Mouse (Mus musculus) lung, embryonic 15.5 days (tissue): ENCODE measurements at regions not wholly inside any gene's neighbourhood (a gene's known extent, or its start where the extent isn't known, plus 50 kb on each side); places are given as distances from the start of the nearest gene placed in this dataset.

ENCODE experiments used
- ATAC-seq: fragments of 200-750 bp; cut with Nextera tagmentation; 2 replicates; pipeline ENCODE4 v1.8.0; 2017; ENCODE audit warnings: moderate number of reproducible peaks, borderline replicate concordance; ENCODE audit not compliant: low FRiP score, low TSS enrichment; ENCODE audit errors: extremely low read depth
- H3K27ac ChIP-seq: fragments of 300-500 bp; sonication (generic); 2 replicates; pipeline ENCODE4 v1.5.1; 2015; ENCODE audit warnings: moderate library complexity, mild to moderate bottlenecking, inconsistent platforms
- H3K27me3 ChIP-seq: fragments of 300-500 bp; sonication (generic); 2 replicates; pipeline ENCODE4 v1.6.1; 2015; ENCODE audit warnings: inconsistent platforms
- H3K36me3 ChIP-seq: fragments of 300-500 bp; sonication (generic); 2 replicates; pipeline ENCODE4 v1.6.1; 2015; ENCODE audit warnings: inconsistent platforms
- H3K4me1 ChIP-seq: fragments of 300-500 bp; sonication (generic); 2 replicates; pipeline ENCODE4 v1.6.1; 2015; ENCODE audit warnings: inconsistent platforms
- H3K4me2 ChIP-seq: fragments of 300-500 bp; sonication (generic); 2 replicates; pipeline ENCODE4 v1.6.1; 2015; ENCODE audit warnings: inconsistent platforms, mild to moderate bottlenecking, moderate library complexity
- H3K4me3 ChIP-seq: fragments of 300-500 bp; sonication (generic); 2 replicates; pipeline ENCODE4 v1.5.1; 2015; ENCODE audit warnings: mild to moderate bottlenecking, inconsistent platforms
- H3K9ac ChIP-seq: fragments of 300-500 bp; sonication (generic); 2 replicates; pipeline ENCODE4 v1.6.1; 2015; ENCODE audit warnings: inconsistent platforms
- H3K9me3 ChIP-seq: fragments of 300-500 bp; sonication (generic); 2 replicates; pipeline ENCODE4 v1.6.1; 2016; ENCODE audit warnings: inconsistent platforms
- WGBS: fragments of 180-500 bp; shearing (Covaris S2); methylation state at CpG from one replicate; pipeline ENCODE4 v1.1.7; 2015; 5-methylcytosine and 5-hydroxymethylcytosine counted together

DNA sequence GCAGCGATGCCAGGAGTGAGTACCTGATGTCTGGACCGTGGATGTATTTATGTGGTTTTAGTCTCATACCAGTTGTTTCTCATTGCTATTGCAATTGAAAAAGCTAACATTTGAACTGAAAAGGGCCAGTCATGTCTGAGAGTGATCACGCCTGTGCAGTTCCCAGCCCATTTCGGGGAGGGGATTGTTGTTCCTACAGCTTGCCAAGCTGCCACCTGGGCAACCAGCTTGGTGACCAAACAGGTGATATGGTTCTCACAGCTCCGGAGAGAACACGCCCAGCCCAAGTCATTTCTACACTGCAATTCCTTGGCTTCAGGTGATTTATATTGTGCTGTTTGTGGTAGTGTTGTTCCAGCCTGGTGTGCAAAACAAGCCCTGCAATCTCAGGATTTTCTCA, 194.2 kb upstream of the Cited2 start:
- H3K4me1 ChIP-seq, result peaks cover 20% of the 10 kb centered on the region
- WGBS, result 75% methylated on average over 6 of the region's 6 CpGs
- no peak for ATAC-seq
- H3K4me2 ChIP-seq, result no peak overlapping the region
- H3K4me3 ChIP-seq, result no peak overlapping the region
- no peak overlapping the region for H3K9ac ChIP-seq
- no peaks in the 10 kb centered on the region for H3K27me3 ChIP-seq
- H3K27ac ChIP-seq, result no peak overlapping the region
- H3K36me3 ChIP-seq, result no peaks in the 10 kb centered on the region
- no peaks in the 10 kb centered on the region for H3K9me3 ChIP-seq

DNA sequence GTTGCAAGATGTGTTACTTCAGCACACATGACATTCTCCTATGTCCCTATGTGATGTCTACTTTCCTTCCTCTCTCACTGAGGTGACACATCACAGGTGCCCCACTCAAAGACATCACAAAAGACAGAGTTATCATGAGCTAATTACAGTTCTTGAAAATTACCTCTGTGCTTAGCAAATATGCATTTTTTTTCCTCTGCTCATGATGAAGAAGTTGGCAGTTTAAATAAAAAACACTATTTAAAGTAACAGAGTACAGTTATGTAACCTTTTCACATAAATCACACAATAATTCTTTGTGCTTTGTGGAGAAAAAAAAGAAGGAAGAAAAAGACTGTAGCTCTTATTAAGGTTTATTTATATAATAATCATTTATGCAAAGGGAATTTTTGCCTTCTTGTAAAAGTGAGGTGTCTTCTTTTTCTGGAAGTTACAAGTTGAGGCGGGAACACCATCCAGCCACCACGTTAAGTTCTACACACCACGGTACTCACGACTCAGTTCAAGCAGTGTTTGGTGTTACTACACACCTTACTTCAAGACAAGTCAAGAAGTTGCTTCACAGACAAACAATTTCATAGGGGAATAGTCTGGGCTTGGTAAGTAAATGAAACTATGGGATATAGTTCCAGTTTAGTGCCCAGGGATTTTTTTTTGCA, 193.0 kb upstream of the Cited2 start:
- H3K27ac ChIP-seq, result no peak overlapping the region
- 85% methylated on average over 4 of the region's 4 CpGs for WGBS
- no peaks in the 10 kb centered on the region for H3K9me3 ChIP-seq
- H3K4me2 ChIP-seq, result no peak overlapping the region
- ATAC-seq, result no peak
- H3K27me3 ChIP-seq, result no peaks in the 10 kb centered on the region
- H3K4me3 ChIP-seq, result no peak overlapping the region
- H3K36me3 ChIP-seq, result no peaks in the 10 kb centered on the region
- peaks cover 20% of the 10 kb centered on the region for H3K4me1 ChIP-seq
- H3K9ac ChIP-seq, result no peak overlapping the region

DNA sequence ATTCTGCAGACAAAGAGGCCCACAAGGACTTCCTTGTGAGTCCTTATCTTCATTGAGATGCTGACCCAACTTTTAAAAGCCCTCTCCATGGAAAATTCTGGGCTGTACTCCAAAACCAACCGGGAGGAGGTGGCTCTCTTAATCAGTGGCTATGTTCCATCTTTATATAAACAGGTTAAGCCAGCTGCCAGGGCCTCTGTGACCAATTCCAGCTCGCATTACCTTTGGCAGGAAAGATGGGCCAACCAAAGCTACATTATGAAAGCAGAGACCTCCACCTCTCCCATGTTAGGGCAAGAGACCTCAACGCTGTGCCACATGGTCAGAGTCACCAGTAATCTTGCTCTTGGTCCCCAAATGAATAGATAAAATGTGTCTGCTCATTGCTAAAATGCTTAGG, 192.0 kb upstream of the Cited2 start:
- ATAC-seq, result no peak; the same call in 1 of the 2 replicates
- Histone ChIP-seq H3K9ac (no peak overlapping the region), H3K36me3 (no peaks in the 10 kb centered on the region), H3K9me3 (no peaks in the 10 kb centered on the region), H3K4me1 (peaks cover 20% of the 10 kb centered on the region), H3K27me3 (no peaks in the 10 kb centered on the region), H3K4me2 (no peak overlapping the region), H3K27ac (no peak overlapping the region), H3K4me3 (no peak overlapping the region)
- WGBS, result 40% methylated on average over 3 of the region's 3 CpGs

DNA sequence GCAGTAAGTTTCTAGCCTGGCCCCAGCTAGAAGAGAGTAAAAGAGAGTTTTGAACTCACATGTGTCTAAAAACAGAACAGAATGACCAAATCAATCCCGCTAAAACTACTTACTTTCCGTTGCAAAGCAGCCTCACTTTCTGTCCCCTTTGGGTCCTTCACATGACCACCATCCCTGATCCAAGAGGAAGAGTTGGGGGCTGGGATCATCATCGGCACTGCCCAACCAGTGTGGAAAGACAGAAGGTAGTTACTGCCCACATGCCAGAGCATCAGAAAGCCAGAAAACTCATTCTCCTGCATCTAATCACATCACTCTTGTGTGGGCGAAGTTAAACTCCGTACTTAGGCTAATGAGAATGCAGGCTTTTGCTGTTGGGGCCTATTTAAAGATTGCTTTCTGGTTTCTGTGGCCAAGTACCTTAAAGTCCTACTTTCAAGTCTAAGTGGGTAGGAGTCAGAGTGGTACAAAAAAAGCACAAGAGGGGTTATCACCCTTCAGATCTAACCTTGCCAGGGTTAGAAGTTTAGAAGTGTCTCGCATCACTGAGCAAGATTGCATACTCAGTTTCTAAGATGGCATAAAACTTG, 184.0 kb upstream of the Cited2 start:
- Histone ChIP-seq H3K4me1 (no peaks in the 10 kb centered on the region), H3K4me3 (no peak overlapping the region), H3K27ac (no peak overlapping the region), H3K27me3 (no peaks in the 10 kb centered on the region), H3K9me3 (no peaks in the 10 kb centered on the region), H3K4me2 (no peak overlapping the region), H3K9ac (no peak overlapping the region), H3K36me3 (no peaks in the 10 kb centered on the region)
- WGBS, result 85% methylated on average over 6 of the region's 6 CpGs
- no peak for ATAC-seq

DNA sequence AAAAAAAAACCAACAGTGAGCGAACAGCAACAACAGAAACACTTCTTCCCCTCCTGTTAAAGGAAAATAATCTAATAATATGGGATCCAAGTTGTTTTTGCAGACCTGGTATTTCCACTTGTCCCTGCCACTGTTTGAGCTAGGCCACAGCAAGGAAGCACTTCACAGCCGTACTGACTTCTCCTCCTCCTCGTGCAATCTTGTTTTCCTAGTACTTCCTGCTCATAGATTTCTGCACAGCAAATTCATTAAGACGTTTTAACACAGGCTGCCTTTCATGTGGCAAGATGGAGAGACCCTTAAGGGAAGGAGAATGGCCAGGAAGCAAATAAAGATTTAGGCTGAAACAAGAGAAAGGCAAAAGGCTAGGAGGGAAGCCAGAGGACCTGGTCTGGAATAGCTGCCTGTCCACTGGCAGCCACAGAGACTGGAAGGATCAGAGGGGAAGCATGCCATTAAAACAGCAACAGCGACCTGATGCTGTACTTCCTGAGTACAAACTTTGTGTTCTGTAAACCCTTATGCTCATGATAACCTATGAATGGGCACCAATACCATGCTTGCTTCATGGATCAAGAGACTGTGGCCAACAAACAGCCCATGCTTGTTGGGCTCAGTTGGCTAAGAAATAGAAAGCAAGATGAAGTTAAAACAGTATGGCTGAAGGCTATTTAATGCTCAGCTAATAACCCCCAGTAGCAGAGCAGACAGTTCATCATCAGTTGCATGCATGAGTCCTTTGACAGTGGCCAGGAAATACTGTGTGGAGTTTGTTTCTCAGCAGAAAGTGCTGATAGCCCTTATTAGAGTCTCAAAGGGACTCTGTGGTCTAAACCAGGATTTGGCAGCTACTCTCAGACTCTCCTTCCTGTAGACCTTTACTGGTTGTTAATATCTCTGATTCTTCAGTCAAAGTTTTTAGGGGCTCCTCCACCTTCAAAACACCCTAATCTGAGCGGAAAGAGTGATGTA, 182.3 kb upstream of the Cited2 start:
- WGBS, result 39% methylated on average over 6 of the region's 6 CpGs
- Histone ChIP-seq H3K4me1 (no peaks in the 10 kb centered on the region), H3K27me3 (no peaks in the 10 kb centered on the region)

DNA sequence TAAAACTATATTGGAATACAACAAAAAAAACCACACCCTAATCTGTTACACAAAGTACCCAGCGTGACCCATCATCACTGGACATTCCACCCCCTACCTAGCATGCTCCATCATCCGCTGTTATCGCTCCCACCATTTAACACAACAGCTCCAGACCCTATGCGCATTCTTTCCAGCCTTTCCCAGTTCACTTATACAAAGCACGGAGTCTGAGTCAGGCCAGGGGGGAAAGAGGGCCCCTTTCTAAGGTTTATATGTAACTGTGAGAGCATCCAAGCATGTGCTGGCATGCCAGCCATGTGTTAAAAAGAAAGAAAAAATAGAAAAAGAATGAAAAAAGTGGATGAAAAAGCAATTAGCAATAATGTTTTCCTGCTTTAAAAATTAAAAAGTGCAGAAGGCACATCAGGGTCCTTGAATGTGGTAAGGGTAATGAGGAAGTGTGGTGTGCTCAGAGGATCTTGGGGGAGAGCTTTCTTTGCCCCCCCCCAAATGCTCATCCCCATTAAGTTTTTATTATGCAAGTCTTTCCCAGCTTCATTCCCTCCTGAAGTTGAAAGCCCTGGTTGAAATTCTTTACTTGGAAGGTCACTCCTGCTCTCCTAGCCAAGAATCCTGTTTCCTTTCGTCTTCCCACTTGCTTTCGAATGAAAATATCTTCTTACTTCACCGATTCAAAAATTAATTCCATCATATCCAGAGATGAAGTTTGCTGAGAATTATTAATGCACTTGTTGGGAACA, 180.7 kb upstream of the Cited2 start:
- H3K27me3 ChIP-seq, result no peaks in the 10 kb centered on the region
- no peak for ATAC-seq
- WGBS, result 80% methylated on average over 8 of the region's 8 CpGs

More for the DNA sequence above, 182.3 kb upstream of the Cited2 start:
- H3K4me3 ChIP-seq, result no peak overlapping the region
- no peak overlapping the region for H3K9ac ChIP-seq
- H3K9me3 ChIP-seq, result no peaks in the 10 kb centered on the region
- peak overlapping the region; percentile 32 for H3K27ac ChIP-seq
- peak; percentile 23; the same call in 1 of the 2 replicates for ATAC-seq
- no peak overlapping the region for H3K4me2 ChIP-seq
- no peaks in the 10 kb centered on the region for H3K36me3 ChIP-seq

DNA sequence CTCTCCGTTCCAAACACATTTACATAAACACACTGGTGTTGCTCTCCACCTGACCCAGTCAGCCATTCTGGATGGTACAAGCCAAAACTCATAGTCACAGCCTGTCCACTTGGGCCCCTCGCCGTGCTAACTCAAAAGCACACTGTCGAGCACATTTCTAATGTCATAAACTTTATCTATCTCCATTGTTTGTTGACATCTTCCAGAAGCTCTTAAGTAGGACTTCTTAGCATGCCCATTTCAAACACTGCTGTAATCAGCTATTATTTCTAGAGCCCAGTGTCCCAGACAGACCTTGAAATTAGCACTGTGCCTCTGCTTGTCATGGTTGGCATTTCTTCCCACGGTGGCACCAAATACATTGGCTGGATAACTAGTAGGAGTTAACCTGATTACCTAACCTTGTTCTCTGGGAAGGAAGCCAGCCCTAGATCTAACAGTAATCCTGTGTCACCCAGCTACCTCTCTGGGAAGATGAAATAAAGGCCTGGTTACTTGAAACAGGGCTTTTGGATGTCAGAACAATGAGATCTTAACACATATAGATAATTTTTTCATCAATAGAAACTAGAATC, 180.1 kb upstream of the Cited2 start:
- Histone ChIP-seq H3K9me3 (no peaks in the 10 kb centered on the region), H3K9ac (no peak overlapping the region), H3K4me2 (no peak overlapping the region), H3K27ac (no peak overlapping the region), H3K27me3 (no peaks in the 10 kb centered on the region), H3K4me3 (no peak overlapping the region), H3K4me1 (no peaks in the 10 kb centered on the region), H3K36me3 (no peaks in the 10 kb centered on the region)
- ATAC-seq, result no peak
- WGBS, result 64% methylated on average over 5 of the region's 5 CpGs

More for the DNA sequence above, 180.7 kb upstream of the Cited2 start:
- Histone ChIP-seq H3K9me3 (no peaks in the 10 kb centered on the region), H3K4me1 (no peaks in the 10 kb centered on the region), H3K4me2 (no peak overlapping the region), H3K9ac (no peak overlapping the region), H3K27ac (no peak overlapping the region), H3K4me3 (no peak overlapping the region), H3K36me3 (no peaks in the 10 kb centered on the region)

DNA sequence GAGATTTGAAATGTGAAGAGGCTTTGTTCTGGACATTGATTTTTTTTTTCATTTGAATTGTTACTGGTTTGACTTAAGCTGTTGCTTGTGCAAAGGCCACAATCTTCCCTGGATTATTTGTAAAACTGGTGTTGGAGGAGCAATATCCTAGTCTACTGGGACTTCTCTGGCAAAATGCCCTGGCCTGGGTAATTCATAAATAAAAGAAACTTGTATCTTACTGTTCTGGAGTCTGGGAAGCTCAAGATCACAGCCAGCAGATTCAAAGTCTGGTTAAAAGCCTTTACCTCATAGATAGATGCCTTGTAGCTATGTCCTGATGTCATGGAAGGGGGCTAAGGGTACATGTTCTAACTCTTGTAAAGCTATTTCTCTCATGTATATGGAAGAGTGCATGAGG, 177.7 kb upstream of the Cited2 start:
- no peak overlapping the region for H3K4me3 ChIP-seq
- no peaks in the 10 kb centered on the region for H3K36me3 ChIP-seq
- ATAC-seq, result no peak
- H3K9ac ChIP-seq, result no peak overlapping the region
- H3K4me2 ChIP-seq, result no peak overlapping the region
- H3K27me3 ChIP-seq, result no peaks in the 10 kb centered on the region
- H3K27ac ChIP-seq, result no peak overlapping the region
- H3K9me3 ChIP-seq, result no peaks in the 10 kb centered on the region
- H3K4me1 ChIP-seq, result no peaks in the 10 kb centered on the region

DNA sequence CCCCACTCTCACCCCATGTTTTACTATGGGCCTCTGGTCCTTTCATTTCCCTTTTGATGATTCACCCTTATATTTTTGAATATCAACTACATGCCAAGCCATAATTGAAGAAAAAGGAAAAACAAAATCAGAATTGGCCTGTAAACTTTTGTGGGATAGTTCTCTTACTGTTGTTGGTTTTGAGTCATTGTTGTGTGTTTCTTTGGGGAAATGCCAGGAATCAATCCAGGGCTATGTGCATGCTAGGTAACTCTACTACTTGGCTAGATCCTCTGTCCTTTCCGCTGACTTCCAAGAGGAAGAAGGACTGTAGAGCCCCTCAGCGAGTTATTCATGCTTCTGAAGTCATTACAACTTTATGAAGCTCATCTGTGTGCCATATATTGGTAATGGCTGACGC, 175.0 kb upstream of the Cited2 start:
- Histone ChIP-seq H3K36me3 (no peaks in the 10 kb centered on the region), H3K27ac (no peak overlapping the region), H3K27me3 (no peaks in the 10 kb centered on the region), H3K4me3 (no peak overlapping the region), H3K9me3 (no peaks in the 10 kb centered on the region), H3K4me2 (no peak overlapping the region), H3K4me1 (0 out of 2 replicates have a peak, but pooled peaks cover 4% of the 10 kb centered on the region), H3K9ac (no peak overlapping the region)
- ATAC-seq, result no peak
- WGBS, result 90% methylated on average over 3 of the region's 3 CpGs

DNA sequence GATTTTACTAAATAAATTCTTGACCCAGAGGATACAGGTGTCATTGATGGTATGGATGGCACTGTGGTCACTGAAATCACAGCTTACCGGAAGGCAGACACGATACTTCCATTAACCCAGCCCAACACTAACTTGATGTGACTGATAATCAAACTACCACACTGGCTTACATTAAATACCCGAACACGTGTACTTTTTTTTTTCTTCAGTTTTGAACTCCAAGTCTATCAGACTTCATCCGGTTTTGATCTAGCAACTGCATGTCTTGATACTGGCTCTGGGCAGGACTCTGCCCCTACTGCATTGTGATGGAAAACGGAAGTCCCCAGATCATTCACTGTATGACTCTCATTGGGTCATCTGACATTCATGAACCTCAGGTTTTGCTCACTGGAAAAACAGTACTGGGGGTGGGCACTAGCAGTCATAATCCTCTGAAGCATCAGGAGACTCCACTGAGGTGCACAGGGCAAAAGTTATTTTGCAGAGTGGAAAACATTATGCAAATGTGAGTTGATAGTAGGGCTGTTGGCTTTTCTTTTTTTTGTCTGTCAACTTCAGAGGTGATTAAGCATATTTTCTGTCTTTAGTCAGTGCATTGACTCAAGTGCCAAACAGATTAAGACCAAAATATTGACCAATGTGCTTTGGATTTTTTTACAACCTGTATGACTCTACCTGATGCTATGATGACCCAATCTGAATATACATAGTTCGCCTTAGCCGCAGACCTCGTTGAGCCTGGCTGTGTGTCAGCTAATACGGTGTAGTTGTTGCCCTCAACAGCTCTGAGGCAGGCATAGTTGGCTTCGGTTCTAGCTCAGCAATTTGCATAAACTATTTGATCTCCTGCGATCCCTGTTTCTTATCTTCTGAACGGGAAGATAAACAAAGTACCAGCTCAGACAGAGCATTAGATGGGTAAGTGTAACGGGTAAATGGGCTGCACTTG, 174.1 kb upstream of the Cited2 start:
- Histone ChIP-seq H3K4me1 (0 out of 2 replicates have a peak, but pooled peaks cover 4% of the 10 kb centered on the region), H3K27me3 (no peaks in the 10 kb centered on the region), H3K4me2 (no peak overlapping the region), H3K9me3 (no peaks in the 10 kb centered on the region), H3K27ac (no peak overlapping the region), H3K9ac (no peak overlapping the region), H3K4me3 (no peak overlapping the region), H3K36me3 (no peaks in the 10 kb centered on the region)
- 67% methylated on average over 14 of the region's 14 CpGs for WGBS
- ATAC-seq, result no peak
